Mouse (Mus musculus) E14TG2a.4 (cell line): Measurements from ENCODE around the gene Scaf1.
A peak's percentile ranks its signal among the peaks of the same experiment; 100 is the strongest.
"Not testable (repeated sequence)": the region's sequence is repeated elsewhere in the genome, so short reads cannot be mapped to it uniquely, and the experiment has no call there.

Source experiments
- H3K27me3 ChIP-seq: 2 replicates; pipeline ENCODE4 v1.6.1; 2014; ENCODE audit warnings: low read length, control low read depth; ENCODE audit not compliant: insufficient read depth
- H3K36me3 ChIP-seq: 2 replicates; pipeline ENCODE4 v1.6.1; 2014; ENCODE audit warnings: low read length, control low read depth; ENCODE audit not compliant: insufficient read depth
- H3K4me1 ChIP-seq: replicated peaks from 2 replicates; pipeline ENCODE4 v1.6.1; 2014; ENCODE audit warnings: low read depth, low read length, control low read depth
- H3K4me3 ChIP-seq: replicated peaks from 2 replicates; pipeline ENCODE4 v1.5.1; 2014; ENCODE audit warnings: mild to moderate bottlenecking, low read length
- H3K9me3 ChIP-seq: 2 replicates; pipeline ENCODE4 v1.6.1; 2014; ENCODE audit warnings: low read length, control low read depth
- CTCF ChIP-seq: conservative IDR thresholded peaks from 2 replicates; pipeline ENCODE4 v1.5.1; 2014; ENCODE audit warnings: low read length
- NANOG ChIP-seq: IDR thresholded peaks from 2 replicates; pipeline ENCODE4 v1.6.1; 2014; ENCODE audit warnings: borderline replicate concordance, low read length, mixed read lengths
- POU5F1 ChIP-seq: IDR thresholded peaks from 2 replicates; pipeline ENCODE4 v1.6.1; 2014; ENCODE audit warnings: low read length, borderline replicate concordance

The Scaf1 gene

GRCm38 (mm10) chr7:45024281-45025248 lies 8.4 kb upstream of the Scaf1 start:
- Histone ChIP-seq H3K4me1 (peaks cover 57% of the 10 kb centered on the region), H3K9me3 (no peaks in the 10 kb centered on the region), H3K27me3 (no peaks in the 10 kb centered on the region; the same call in 1 of the 2 replicates), H3K4me3 (no peak overlapping the region), H3K36me3 (peaks cover 41% of the 10 kb centered on the region)
- TF ChIP-seq CTCF (0 out of 2 replicates have a peak, but pooled peaks have one; percentile 6), NANOG (no peak), POU5F1 (no peak)

- H3K4me3 ChIP-seq, H3K9me3 ChIP-seq, H3K27me3 ChIP-seq: not testable (repeated sequence)
- Histone ChIP-seq H3K36me3 (peaks cover 34% of the 10 kb centered on the region), H3K4me1 (peaks cover 61% of the 10 kb centered on the region)
These were observed 7.5 kb upstream of the Scaf1 start for GRCm38 (mm10) chr7:45023711-45024110.

DNA sequence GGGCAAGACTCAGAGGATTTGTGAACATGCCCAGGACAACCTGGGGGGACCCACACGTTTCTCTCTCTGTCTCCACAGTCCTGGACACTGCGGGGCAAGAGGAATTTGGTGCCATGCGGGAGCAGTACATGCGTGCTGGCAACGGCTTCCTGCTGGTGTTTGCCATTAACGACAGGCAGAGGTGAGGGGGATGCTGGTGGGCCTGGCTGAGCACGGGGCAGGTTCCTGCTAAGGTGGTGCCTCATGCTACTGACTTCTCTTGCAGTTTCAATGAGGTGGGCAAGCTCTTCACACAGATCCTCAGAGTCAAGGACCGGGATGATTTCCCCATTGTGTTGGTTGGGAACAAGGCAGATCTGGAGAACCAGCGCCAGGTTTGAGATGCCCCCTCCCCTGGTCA lies 4.1 kb upstream of the Scaf1 start:
- Histone ChIP-seq H3K9me3 (no peaks in the 10 kb centered on the region), H3K36me3 (peaks cover 9% of the 10 kb centered on the region), H3K27me3 (no peaks in the 10 kb centered on the region; the same call in 1 of the 2 replicates), H3K4me1 (peaks cover 46% of the 10 kb centered on the region), H3K4me3 (no peak overlapping the region)
- TF ChIP-seq NANOG (no peak), POU5F1 (no peak), CTCF (no peak)

- Histone ChIP-seq H3K4me1 (peaks cover 45% of the 10 kb centered on the region), H3K4me3 (peak overlapping the region; percentile 99), H3K9me3 (no peaks in the 10 kb centered on the region), H3K36me3 (peaks cover 12% of the 10 kb centered on the region), H3K27me3 (no peaks in the 10 kb centered on the region; the same call in 1 of the 2 replicates)
- TF ChIP-seq NANOG, result no peak
These were observed 2.9 kb upstream of the Scaf1 start for GRCm38 (mm10) chr7:45019031-45019571.

DNA sequence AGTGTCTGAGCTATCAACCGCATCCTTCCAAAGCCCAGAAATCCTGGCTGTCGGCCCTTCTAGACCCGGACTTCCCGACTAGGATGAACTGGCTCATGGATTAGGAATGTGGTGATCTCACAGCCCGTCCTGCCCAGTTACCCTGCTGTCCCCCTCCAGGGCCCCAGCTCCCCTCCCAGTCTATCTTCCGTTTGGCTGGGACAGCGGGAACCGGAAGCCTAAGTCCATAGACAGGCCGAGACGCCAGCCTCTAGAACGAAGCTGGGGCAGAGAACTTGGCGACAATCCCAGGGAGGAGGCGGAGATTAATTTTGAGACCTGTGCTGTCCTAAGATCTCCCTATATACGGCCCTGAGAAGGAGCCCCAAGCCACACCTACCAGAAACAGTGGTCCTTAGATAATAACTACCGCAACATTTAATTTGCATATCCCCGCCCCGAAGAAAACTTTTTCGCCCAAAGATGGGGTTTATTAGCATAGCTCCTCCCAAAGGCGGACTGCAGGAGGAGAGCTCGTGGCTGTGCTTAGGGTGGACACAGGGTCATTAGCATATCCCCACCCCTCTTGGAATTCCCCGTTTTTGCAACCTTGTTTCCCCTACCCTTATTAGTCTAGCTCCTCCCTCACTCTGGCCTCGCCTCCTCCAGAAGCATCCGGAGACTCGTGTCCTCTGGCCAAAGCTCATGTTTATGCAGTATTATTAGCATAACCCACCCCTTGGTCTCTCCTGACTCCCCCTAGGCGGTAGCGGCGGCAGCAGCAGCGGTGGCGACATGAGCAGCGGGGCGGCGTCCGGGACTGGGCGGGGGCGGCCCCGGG lies 1.3 kb upstream of the Scaf1 start, which contains the start of gene Rras:
TSS of gene Rras (plus strand) at position 720 of the 820 bp plus-strand sequence.
- Histone ChIP-seq H3K27me3 (no peaks in the 10 kb centered on the region; the same call in 1 of the 2 replicates), H3K9me3 (no peaks in the 10 kb centered on the region), H3K4me3 (peak within 1 kb of the TSS; percentile 99), H3K4me1 (peaks cover 59% of the 10 kb centered on the region), H3K36me3 (peaks cover 28% of the 10 kb centered on the region)
- TF ChIP-seq NANOG (no peak), CTCF (no peak), POU5F1 (peak; percentile 78; the same call in 1 of the 2 replicates)

GRCm38 (mm10) chr7:45016761-45017160 lies 598 bp upstream of the Scaf1 start:
- Histone ChIP-seq H3K4me3 (peak overlapping the region; percentile 99), H3K36me3 (peaks cover 35% of the 10 kb centered on the region), H3K4me1 (peaks cover 63% of the 10 kb centered on the region), H3K27me3 (no peaks in the 10 kb centered on the region; the same call in 1 of the 2 replicates), H3K9me3 (no peaks in the 10 kb centered on the region)
- TF ChIP-seq NANOG, result no peak
- no peak for TF ChIP-seq POU5F1
- TF ChIP-seq CTCF, result no peak

DNA sequence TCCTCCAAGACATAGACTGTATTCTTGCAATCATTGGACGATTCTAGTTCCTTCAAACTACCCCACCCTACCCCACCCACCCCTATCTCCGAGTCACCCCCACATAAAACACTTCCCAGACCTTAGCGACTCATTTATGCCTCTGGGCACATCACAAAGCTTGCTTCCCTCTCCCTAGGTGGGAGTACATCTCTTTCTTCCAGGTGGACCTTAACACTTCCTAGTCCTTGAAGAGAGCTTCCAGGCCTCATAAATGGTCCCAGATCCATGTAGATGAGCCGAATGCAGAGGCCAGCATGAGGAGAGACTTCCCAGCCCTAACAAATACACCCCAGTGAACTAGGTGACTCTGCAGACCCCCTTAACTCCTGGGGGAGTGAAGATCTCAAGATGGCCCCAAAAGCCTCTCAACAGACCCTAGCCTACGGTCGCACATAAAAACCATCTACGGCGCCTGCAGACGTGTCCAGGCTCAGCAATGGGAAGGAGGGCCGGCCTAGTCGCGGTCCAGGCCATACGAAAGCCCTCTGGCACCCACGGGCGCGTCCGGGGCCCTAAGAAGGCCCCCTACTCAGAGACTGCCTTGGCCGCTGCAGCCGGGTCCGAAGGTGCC lies 713 bp downstream of the Scaf1 start:
- Histone ChIP-seq H3K4me3 (peak overlapping the region; percentile 99), H3K9me3 (no peaks in the 10 kb centered on the region), H3K36me3 (peaks cover 39% of the 10 kb centered on the region), H3K4me1 (peaks cover 67% of the 10 kb centered on the region), H3K27me3 (no peaks in the 10 kb centered on the region; the same call in 1 of the 2 replicates)
- TF ChIP-seq CTCF (no peak), NANOG (no peak), POU5F1 (no peak)

DNA sequence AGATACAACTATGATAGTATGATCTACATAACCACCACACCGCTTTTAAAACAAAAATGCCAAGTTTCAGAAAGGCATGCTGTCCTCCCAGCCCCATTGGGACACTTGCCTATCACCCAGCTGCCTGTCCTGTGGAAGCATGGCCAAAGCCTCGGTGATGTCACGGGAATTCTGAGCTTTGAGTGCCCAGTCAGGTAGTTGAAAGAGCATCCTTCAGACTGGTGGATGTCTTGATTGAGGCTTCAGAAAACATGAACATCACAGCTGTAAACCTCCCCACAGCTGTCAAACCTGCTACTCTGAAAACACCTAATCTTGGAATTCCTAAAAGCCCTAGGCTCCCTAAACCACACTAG lies 2.1 kb downstream of the Scaf1 start:
- H3K4me3 ChIP-seq, result no peak overlapping the region
- no peaks in the 10 kb centered on the region for H3K9me3 ChIP-seq
- TF ChIP-seq POU5F1, result no peak
- TF ChIP-seq CTCF, result no peak
- TF ChIP-seq NANOG, result no peak
- peaks cover 53% of the 10 kb centered on the region for H3K36me3 ChIP-seq
- H3K27me3 ChIP-seq, result no peaks in the 10 kb centered on the region; the same call in 1 of the 2 replicates
- peaks cover 63% of the 10 kb centered on the region for H3K4me1 ChIP-seq
